Mouse (Mus musculus) kidney, postnatal 10 days (tissue): ENCODE measurements around the gene Cxcl3.

Experiments used
- DNase-seq: peaks from one replicate; pipeline ENCODE4 v3.0.0; 2021; ENCODE audit warnings: mixed read lengths

Cxcl3 gene

DNA sequence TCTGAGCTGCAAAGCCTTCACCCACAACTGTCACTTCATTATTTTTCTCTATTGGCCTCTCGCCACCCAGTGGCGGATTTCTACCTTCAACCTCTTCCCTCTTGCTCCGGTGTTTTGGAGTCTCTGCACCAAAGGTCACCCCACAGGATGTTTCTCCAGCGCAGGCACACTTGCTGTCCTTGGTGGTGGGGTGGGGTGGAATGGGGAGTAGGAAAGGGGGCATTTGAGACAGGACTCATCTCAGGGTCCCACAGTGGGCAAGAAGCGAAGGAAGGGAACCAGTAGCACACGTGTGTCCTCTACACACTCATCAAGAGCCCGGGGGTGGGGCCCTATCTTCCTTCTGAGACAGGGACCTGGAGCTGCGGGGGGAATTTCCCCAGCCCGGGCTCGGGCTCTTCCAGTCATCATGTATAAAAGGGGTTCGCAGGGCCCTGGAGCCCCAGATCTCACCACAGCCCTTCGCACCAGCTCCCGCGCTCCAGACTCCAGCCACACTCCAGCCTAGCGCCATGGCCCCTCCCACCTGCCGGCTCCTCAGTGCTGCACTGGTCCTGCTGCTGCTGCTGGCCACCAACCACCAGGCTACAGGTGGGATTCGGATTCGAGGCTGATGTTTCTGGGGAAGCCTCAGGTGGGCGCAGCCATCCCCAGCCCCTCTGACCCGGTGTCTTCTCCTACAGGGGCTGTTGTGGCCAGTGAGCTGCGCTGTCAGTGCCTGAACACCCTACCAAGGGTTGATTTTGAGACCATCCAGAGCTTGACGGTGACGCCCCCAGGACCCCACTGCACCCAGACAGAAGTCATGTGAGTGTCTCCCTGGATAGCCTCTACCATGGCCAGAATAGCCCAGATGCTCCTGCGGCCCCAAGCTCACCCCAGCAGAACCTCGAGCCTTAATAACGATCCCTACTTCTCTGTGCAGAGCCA is at the start of gene Cxcl3:
Gene Cxcl3, plus strand, starts transcription at position 445 of the 930 bp plus-strand sequence.
- DNase-seq, result peak; percentile 70

- no peak for DNase-seq
These were observed 43.9 kb upstream of the Cxcl3 start for GRCm38 (mm10) chr5:90742029-90742428.

GRCm38 (mm10) chr5:90753934-90754333 is 32.0 kb upstream of the Cxcl3 start:
- DNase-seq, result no peak

DNA sequence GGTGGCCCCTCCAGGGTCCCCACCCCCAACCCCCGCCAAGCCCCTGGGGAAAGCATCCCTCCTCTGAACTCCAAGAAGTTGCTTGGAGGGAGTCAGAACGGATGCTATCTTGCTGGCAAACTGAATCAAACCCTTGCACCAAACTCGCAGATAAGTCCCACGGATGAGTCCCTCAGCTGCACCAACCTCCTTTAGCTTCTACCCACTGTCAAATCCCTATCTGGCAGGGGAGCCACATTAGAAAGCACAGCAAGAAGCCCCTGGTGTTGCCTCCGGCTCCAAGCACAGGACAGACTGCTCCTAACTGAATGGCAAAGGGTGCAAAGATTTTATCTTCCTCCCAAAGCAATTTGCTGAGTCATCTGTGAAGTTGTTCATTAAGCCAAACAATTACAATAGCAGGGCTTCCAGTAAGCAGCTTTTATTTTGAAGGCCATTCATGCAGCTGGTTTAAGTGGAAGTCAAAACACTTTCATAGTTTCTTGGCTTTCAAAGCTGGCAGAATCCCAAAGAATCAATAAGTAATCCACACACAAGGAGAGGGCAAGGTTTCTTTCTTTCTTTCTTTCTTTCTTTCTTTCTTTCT is 27.8 kb upstream of the Cxcl3 start:
- peak; percentile 13 for DNase-seq

- peak; percentile 31 for DNase-seq
These were observed 26.5 kb upstream of the Cxcl3 start, which contains the start of gene Cxcl5 for GRCm38 (mm10) chr5:90759077-90760065. Gene Cxcl5 (plus strand): TSS chr5:90759360.

DNA sequence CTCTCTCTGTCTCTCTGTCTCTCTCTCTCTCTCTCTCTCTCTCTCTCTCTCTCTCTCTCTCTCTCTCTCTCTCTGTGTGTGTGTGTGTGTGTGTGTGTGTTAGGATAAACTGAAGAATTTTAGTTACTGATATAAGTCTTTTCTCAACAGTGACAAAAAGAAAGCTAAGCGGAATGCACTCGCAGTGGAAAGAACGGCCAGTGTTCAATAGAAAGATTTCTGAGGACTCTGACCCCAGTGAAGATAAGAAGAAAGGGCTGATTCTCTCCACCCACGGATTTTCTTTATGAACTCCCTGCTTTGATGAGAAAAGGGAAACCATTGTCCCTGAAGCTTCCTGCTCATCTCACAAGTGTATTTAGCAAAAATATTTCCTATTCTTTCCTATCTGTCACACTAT is 25.6 kb upstream of the Cxcl3 start:
- no peak for DNase-seq

GRCm38 (mm10) chr5:90760844-90761243 is 25.1 kb upstream of the Cxcl3 start:
- no peak for DNase-seq

- no peak for DNase-seq
These were observed 24.1 kb upstream of the Cxcl3 start for GRCm38 (mm10) chr5:90761834-90762233.

DNA sequence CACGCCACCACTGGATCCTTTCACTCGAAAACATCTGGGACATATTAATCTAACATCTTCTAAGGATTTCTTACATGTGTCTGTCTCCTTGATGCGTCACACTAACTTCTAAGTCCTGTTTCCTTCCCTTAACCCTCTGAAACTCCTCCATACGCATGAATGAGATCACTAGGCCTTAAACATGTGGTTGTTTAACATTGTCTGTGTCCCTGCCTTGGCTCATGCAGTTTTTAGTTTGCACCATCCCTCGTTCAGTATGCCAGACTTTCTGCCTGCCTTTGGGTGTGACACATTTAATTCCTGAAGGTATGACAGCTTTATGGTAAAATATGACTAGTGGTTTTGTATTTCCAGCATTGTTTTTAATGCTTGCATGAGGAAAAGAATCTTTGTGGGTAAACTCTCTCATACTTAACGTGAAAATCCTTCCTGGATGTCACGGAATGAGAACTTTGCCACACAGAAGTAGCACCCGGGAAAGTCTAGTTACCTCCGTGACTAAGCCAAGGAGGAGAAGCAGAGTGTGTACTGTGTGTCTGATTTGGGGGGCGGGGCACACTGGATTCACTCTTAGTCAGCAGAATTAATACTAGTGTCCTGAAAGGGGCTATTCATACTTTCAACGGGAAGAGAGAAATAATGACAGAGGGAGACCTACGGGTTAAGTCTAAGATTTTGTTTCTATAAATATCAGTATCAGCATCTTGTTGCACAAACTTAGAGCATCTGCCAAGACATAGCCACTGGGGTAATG is 21.8 kb upstream of the Cxcl3 start:
- DNase-seq, result no peak

- no peak for DNase-seq
These were observed 19.9 kb upstream of the Cxcl3 start for GRCm38 (mm10) chr5:90765821-90766606.

DNA sequence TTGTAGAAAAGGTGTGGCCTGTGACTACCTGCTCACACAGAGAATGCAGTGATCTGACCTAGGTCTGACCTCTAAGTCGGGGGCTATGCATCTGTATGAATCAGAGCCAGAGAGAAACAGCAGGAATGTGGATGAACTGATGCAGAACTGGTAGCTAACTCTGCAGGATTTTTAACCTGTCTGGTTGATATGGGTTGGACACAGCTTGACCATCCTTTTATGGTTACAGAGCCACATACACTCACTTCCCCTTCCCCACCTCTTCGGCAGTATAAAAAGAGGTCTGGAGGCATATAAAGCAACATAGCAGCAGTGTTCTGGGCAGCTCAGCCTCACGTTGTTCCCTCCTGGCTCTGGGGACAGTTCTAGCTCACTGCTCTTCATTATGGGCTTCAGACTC is 17.7 kb upstream of the Cxcl3 start, which contains the start of gene Ppbp:
Gene Ppbp, plus strand, starts transcription at position 301 of the 400 bp plus-strand sequence.
- no peak for DNase-seq

DNA sequence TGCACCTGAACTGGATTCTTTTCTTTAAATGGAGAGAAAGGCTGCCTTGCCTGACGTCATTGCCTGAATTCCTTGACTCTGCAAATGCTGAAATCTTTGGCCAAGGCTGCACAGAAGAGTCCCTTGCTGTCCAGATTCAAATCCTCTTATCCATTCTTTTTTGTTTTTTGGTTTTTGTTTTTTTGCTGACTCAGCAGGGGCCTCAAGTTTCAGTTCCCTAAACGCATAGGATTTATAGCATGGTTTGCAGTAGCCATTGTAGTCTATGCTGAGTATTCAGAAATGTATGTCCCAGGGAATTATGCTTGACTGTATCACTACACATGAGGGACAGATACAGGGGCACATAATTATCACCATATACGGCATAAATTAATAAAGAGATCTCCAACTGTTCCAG is 14.5 kb upstream of the Cxcl3 start:
- no peak for DNase-seq

DNA sequence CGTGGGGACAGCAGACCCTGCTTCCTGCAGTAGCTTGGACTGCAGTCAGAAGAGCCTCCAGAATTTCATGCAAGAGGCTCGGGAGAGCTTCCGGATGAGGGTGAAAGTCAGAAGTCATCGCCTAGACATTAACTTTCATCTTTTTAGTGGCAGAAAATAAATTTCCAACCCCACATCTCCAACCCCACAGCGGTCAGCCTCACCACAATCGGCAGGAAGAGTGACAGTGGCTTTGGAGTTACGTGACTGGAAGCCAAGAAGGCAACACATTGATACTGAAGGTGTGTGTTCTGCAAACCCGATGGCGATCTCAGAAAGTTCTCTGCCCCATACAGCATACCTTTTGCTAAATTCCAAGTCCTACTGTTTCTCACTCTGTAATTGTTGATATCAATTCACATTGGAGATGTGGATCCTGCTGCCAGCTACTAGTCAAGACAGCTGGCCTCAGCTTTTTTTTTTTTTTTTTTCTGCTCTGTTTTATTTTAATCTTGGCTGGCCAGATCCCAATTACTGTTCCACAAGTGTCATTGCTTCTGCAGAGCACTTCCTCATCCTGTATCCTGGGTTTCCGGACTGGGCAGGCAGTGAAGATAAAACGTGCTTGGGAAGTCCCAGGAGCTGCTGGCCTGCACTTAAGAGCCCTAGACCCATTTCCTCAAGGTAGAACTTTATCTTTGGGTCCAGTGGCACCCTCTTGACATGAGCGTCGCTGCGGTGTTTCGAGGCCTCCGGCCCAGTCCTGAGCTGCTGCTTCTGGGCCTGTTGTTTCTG is 13.8 kb upstream of the Cxcl3 start, which contains the start of gene Pf4:
Gene Pf4, plus strand, starts transcription at position 556 of the 774 bp plus-strand sequence.
- peak; percentile 64 for DNase-seq

DNA sequence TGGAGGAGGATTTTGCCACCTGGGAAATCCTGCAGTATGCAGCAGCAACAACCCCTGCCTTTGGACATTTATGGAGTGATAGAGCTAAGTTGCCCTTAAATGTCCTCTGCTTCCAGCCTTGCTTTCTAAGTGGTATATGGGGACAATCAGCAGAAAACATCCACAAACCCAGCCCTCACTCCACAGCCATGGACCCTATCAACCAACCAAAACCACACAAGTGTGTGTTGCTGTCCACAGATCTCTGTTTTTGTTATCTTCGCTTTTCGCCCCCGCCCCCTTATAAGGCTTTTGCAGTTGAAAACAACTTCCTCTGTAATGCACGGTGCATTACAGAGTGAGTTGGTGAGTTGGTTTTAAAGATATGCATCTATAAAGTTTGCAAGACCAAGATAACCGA is 10.3 kb upstream of the Cxcl3 start:
- no peak for DNase-seq

GRCm38 (mm10) chr5:90777621-90778020 is 8.3 kb upstream of the Cxcl3 start:
- no peak for DNase-seq

GRCm38 (mm10) chr5:90778856-90779255 is 7.0 kb upstream of the Cxcl3 start:
- no peak for DNase-seq

DNA sequence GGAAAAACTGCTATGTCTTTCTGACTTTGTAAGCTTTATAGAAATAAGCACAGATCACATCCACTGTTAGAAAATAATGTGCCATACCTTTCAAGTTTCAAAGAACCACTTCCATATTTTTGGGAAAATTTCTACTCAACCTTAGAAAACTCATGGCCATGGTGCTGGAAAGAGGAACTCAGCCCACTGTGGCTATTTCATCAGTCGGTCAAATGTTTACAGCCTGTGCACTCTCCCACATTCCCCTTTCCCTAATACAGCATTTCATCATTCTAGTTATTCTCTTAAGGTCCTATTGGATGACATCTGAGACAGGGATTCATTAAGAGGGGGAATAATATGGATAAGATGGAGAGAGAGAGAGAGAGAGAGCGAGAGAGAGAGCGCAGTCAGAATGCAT is 2.2 kb upstream of the Cxcl3 start:
- no peak for DNase-seq

- no peak for DNase-seq
These were observed 2.2 kb downstream of the Cxcl3 start for GRCm38 (mm10) chr5:90788114-90788513.

- DNase-seq, result peak; percentile 13
These were observed 3.6 kb downstream of the Cxcl3 start for GRCm38 (mm10) chr5:90789306-90790073.
